Mouse (Mus musculus) cerebellum, adult 9-10 months (tissue): Measurements from ENCODE around the gene Ski.

Experiments used
- DNase-seq: peaks from one replicate; pipeline ENCODE4 v3.0.0; 2022

The Ski gene

DNA sequence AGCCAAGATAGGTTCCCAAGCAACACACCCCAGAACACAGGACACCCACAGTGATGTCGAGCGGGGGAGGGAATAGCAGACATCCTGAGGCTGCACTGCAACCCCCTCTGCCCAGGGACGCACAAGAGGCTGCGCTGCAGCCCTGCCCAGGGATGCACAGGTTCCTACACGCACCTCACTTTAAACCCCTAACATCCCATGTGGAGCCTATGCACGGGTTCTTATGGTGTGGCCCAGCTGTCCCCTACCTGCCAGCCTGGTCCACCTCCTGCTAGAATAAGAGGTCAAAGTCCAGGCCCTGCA lies 8.7 kb downstream of the Ski start:
- DNase-seq = no peak

DNA sequence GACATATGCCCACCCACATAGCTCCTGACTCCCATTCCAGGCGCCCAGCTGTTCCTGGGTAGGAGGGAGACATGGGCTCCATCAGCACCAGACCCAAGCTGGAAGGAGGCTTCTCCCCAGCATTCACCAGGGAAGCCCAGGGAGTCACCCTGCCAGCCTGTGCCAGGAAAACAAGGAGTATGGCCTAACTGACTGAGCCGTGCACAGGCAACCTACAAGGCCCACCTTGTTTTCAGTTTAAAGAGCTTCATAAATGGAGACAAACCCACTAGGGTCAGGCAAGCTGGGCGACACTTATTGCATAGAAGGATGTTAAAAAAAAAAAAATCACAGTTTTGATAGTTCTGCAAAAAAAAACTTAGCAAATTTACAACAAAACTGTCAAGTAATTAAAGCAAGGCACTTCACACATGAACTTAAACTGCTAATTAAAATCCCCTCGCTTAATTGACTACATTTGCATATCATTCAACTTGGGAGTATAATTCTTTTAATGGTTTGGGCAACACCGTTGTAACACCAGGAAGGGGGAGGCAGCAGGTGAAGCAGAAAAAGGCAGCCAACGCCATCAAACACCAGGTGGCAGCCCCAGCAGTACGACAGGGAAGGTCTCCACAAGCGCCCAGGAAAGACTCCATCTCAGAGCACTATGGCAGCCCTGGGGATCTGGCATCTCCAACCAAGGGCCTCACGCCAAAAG lies 9.2 kb downstream of the Ski start:
- peak; percentile 80 for DNase-seq

GRCm38 (mm10) chr4:155209494-155209893 lies 12.9 kb downstream of the Ski start:
- no peak for DNase-seq

DNA sequence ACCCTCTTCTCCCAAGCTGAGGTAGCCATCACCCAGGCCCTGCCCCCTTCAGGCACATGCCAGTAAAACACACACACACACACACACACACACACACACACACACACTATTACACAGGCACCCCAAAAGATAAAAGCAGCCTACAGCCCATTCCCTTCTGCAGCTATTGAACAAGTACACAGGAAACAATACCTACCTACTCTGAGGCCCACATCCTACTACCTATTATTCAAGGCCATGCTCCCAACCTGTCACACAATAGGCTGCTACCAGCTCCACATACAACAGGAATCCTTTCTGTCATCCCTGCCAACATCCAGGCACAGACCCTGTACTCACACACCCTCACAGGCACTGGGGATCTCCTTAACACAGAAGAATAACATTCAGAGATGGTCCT lies 13.3 kb downstream of the Ski start:
- DNase-seq = no peak

DNA sequence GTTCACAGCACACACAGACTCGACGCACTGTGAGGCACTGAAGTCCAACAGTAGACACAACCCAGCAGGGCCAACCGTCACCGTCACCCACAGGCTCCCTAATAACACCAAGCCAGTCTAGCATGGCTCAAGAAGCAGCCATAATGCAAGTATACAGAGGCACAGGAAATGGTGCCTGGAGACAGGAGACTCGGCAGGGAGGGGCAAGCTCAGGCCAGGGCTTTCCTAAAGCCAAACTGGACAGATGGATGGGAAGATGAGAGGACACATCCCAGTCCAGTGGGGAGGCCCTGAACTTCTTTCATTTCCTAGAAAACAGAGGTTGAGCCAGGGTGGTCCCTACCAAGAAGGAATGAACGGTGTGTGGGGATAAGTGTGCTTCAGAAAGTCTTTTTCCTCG lies 13.8 kb downstream of the Ski start:
- peak; percentile 65 for DNase-seq

DNA sequence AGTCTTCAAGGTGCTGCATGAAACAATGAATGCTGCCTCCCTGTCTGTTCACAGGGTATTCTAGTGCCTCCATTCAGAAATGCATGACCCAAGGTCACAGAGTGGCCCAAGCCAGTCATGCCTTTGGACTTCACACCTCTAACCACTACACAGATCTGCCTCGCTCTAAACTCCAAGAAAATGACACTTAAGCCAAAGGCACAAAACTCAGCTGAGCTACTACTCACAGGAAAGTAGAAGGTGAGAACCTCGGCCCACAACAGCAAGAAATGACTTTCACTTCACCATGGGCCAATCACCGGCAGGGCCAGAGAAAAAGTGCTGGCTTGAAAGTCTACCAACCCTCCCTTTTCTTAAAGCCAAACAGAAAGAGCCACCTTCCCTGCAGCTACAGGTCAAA lies 14.6 kb downstream of the Ski start:
- DNase-seq = no peak

DNA sequence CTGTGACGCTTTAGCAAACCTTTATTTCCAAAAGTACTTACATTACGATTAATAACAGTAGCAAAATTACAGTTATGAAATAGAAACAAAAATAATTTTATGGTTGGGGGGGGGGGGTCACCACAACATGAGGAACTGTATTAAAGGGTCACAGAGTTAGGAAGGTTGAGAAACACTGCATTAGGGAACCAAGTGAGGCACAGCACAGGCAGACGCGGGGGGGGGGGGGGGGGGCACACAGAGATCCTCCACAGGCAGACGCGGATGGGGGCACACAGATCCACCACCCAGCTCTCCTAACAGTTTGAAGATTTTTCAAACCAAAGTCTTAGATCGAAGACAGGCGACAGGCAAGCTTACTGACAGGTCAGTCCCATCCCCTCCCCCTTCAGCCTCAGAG lies 15.9 kb downstream of the Ski start:
- no peak for DNase-seq

- no peak for DNase-seq
Observed at GRCm38 (mm10) chr4:155205919-155206318, 16.5 kb downstream of the Ski start.

GRCm38 (mm10) chr4:155201764-155202163 lies 20.6 kb downstream of the Ski start:
- no peak for DNase-seq

GRCm38 (mm10) chr4:155200861-155201390 lies 21.5 kb downstream of the Ski start:
- no peak for DNase-seq

DNA sequence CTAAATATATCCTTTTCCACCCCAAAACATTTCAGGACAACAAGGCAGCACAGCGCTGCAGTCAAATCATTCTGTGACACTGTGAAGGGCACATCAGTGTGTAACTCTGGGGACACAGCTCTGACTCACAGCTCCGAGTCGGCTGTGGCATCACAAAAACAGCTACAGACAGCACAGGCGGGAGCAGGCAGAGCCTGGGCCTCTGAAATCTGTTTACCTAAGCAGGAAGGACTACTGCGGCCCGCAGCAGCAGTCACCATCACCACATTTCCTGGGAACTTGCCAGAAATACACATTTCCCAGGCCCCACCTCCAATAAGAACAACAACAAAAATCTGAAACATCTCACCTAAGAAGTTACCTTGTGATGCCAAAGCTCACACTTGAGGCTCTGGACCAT lies 24.7 kb downstream of the Ski start:
- DNase-seq = no peak

DNA sequence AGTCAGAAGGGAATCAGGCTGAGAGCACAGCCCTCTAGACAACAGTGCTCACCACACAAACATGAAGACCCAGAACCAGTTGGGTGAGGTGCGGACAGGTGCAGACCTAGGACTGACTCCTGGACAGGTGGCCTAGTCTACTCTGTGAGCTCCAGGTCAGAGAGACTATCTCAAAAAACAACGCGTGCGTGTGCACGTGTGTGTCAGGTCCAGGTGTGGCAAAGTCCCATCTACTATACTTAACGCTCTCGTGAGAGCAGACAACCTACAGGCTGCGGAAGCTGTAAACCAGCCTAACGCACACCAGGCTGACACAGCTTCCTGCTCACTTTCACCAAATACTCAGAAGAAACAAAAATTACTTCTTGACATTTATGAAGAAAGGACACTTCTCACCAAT lies 27.2 kb downstream of the Ski start:
- no peak for DNase-seq

DNA sequence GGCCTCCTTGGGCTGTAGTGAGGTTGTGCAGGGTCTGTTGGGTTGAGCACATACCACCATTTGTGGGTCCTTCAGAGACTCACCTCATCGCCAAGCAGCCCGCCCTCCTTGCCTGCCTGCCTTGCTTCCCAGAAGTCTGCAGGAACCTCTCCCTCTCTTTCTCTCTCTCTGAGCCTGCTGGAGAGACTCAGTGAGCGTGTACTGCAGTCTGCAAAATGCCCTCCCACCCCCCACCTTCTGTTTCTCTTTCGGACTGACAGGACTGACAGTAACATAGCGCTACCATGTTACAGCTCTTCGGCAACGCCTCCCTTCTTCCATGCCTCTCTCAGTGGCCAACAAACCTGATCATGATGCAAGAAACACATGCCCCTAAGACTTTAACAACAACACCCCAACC lies 32.1 kb downstream of the Ski start:
- DNase-seq = no peak

- no peak for DNase-seq
Observed at GRCm38 (mm10) chr4:155189711-155190139, 32.7 kb downstream of the Ski start.

DNA sequence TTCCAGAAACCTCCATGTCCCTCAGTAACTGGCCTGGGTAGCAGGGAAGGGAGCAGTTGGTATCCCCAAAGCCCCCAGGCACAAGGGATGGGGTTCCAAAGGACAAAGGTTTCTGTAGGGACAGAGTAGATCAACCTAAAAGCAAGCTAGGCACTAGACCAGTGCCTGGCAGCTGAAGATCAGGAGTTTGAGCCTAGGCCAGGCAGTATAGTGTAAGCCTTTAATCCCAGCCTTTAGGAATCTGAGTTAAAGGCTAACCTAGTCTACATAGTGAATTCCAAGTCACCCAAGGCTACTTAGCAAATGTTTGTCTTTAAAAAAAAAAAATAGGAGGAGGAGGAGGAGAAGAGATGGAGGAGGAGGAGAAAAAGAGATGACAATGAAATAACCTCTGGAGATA lies 33.6 kb downstream of the Ski start:
- no peak for DNase-seq

DNA sequence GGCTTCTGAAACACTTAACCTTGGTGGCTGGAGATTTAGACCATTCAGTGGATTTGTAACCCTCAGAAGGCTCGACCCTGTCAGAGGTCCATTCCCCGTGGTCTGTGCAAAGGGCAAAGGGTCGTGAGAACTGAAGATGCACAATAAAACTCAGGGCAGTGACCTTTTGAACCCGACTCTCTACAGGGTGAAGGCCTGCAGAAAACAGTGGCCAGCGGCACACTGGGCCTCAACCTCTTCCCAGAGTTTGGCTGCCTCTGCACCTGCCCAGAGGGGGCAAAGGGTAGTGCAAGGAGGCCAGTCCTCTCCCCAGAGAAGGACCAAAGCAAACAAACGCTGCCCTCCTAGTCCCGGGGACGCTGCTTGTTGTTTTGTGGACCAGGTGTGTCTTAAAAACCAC lies 34.1 kb downstream of the Ski start:
- DNase-seq = no peak

DNA sequence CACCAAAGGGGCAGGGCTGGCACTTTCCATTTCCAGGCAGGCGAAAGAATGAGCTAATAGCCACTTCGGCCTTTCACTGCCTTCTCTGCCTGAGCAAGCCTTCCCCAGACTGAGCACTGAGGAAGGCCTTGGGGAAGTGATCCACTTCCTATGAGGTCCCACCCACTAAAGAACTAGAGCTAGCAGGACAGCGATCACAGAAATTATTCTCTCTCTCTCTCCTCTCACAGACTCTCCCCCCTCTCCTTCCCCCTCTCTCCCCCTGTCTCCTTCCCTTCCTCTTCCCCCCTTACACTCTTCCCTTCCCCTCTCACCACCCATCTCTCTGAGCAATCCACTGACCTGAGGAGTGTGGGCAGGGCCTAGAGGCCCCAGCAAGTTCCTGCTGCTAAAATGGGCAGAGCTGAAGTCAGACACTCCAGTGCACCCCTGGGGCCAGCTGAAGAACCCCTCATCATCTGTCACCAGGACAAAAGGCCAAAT lies 35.2 kb downstream of the Ski start:
- no peak for DNase-seq

GRCm38 (mm10) chr4:155185845-155186244 lies 36.5 kb downstream of the Ski start:
- DNase-seq = no peak

GRCm38 (mm10) chr4:155184248-155185070 lies 37.9 kb downstream of the Ski start:
- no peak for DNase-seq

- no peak for DNase-seq
Observed at GRCm38 (mm10) chr4:155183201-155183600, 39.2 kb downstream of the Ski start.

GRCm38 (mm10) chr4:155178981-155179512 lies 43.3 kb downstream of the Ski start:
- no peak for DNase-seq

DNA sequence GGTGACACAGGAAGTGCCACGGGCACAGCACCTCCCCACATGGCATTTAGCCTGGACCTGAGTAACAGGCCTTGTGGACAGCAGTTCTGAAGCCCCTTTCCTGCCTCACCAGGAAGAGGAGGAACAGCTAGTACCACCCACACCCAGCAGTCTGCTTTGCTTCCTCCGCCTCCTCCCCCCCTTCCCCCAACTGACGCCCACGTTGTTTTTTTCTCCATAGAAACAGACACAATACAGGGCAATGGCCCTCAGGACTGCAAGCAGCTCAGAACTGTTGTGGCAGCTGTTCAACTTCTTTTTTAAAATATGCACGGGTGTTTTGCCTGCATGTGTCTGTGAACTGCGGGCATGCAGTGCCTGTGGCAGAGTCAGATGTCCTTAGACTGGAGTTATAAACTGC lies 44.1 kb downstream of the Ski start:
- DNase-seq = no peak

DNA sequence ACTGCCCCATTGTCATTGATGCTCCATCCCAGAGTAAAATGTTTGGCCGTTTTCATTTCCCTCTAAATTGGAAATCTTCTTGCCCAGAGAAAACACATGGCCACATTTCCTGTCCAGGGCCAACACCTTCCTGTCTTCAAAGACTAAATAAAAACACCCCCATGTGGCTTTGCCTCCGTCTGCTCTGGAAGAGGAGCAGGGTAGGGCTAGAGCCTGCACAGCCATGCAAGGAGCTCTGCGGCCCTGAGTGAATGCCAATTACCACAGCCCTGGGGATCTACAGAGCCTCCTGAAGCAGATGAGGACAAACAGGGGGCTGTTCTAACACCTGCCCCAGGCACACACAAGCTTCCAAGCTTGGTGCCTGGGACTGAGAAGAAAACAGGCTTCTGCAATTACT lies 46.2 kb downstream of the Ski start:
- DNase-seq = no peak
